Mouse (Mus musculus) ES-E14 (cell line): ENCODE measurements around the gene Vsig8.

ENCODE experiments used
- HCFC1 ChIP-seq: IDR thresholded peaks from 2 replicates; pipeline ENCODE4 v1.6.1; 2012; ENCODE audit warnings: low read length, inconsistent platforms, borderline replicate concordance; ENCODE audit not compliant: insufficient read depth
- ZNF384 ChIP-seq: IDR thresholded peaks from 2 replicates; pipeline ENCODE4 v1.6.1; 2012; ENCODE audit warnings: low read depth, low read length, inconsistent platforms

DNA sequence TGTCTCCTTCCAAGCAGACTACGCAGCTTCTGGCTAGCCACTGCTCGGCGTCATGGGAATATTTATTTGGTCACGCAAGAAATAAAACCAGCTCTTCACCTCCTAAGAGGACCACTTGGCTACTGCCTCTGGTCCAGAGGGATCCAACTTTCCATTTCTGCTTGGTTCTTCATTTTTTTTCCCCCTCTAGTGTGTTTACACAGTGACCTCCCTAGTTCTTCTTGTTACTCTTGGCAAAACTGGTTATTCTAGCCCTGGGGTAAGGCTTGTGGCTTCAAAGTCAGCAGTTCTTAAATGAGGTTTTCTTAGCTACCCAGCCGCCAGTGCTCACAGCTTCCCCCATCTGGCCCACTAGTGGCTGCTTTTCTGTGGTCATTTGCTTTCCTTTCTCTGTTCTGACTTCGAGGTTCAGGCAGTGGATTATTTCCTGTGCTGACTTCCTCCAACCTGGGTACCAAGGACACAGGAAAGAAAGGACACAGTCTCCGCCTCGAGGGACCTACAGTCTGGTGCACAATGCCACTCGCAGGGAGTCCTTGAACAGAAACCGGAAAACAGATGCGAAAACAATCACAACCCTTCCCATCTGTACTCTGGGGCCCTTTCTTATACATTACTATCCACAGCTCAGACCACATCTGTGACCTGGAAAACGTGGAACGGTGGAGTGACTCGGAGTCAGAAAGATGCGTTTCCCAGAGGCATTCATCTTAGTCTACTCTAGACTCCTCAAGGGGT lies 30.5 kb upstream of the Vsig8 start:
- no peak for TF ChIP-seq HCFC1
- peak; percentile 88 for TF ChIP-seq ZNF384
